Mouse (Mus musculus) adrenal gland, postnatal 14 days (tissue): Measurements from ENCODE around the gene Zfp941. TPM values are rescaled to one million over a fixed set of nuclear protein-coding genes. Genes with fewer than 3 reads are reported as not detected.
"Not testable (repeated sequence)": the region's sequence is repeated elsewhere in the genome, so short reads cannot be mapped to it uniquely, and the experiment has no call there.

ENCODE experiments used
- DNase-seq: peaks from one replicate; pipeline ENCODE4 v3.0.0; 2021; ENCODE audit warnings: mixed read lengths
- total RNA-seq: library from RNA; stranded (reverse); gene quantifications from 2 replicates; pipeline ENCODE4 v1.2.3, GENCODE M21; 2021

The Zfp941 gene
- total RNA-seq, 1 experiment from 2014 or later: 2.6 TPM

DNA sequence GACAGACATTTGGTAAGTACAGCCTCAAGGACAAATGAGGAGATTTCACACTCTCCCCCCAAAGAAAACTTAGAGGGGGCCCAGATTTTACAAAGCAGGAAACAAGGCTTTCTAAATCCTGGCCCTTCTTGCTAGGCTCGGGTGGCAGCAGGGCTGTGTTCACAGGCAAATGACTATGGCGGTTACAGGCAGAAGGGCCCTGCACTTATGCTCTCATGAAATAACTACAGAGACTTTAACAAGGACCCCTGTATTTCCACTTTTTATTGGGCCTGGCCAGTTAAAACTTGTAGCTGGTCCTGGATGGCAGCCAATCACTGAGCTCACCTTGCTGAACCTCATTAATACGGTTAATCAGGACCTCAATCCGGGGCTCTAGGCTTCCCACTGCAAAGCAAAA, 41.4 kb downstream of the Zfp941 start:
- DNase-seq: no peak

DNA sequence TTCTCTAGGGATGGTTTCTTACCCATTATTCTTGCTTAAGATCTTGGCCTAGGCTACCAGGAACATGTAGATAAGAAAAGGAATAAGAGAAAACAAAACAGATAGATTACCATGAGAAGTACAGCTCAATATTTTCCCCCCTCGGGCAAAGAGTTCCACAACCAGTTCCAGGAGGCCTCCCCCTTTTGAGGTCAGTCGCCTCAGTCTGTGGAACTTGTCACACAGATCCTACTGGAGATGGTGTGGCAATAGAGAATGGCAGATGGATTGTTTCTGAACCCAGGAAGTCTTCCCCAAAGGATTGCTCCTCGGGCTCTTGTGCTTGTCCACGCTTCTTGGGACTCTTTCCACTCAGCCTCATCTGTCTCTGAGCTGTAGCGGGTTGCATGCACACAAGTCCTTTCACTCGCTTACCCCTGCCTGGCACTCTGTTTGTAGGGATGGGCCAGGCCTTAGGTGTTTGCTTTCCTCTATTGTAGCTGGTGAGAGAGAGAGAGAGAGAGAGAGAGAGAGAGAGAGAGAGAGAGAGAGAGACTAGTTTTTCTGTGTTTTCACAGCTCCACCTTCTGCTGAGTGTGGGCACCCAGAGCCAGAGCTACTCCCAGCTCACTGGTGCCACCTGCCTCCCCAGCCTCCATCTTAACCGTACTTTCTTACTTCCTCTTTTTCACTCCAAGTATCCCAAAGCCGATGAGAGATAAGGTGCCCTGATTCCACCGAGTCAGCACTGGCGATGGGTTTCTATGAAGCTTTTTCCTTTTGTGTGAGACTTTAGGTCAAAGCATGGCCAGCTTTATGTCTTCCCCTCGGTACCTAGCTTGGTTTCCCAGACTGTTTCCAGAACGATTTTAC, 55.9 kb downstream of the Zfp941 start:
- no peak for DNase-seq

DNA sequence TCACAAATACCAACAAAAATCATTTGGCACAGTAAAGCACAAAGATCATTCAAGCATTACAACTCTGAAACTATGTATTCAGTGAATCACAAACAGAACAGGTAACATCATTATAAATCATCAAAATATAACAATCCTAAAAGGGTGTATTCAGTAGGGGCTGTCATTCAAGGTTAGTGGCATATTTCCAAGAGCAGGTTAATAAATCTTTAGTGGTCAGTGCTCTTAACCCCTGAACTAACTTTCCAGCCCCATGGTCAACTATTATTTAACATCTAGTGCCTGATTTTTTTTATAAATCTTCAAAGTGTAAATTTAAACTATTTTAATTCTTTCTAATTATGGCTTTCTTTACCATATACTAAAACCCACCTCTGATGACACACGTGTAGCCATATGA, 56.6 kb downstream of the Zfp941 start:
- not testable (repeated sequence) for DNase-seq

DNA sequence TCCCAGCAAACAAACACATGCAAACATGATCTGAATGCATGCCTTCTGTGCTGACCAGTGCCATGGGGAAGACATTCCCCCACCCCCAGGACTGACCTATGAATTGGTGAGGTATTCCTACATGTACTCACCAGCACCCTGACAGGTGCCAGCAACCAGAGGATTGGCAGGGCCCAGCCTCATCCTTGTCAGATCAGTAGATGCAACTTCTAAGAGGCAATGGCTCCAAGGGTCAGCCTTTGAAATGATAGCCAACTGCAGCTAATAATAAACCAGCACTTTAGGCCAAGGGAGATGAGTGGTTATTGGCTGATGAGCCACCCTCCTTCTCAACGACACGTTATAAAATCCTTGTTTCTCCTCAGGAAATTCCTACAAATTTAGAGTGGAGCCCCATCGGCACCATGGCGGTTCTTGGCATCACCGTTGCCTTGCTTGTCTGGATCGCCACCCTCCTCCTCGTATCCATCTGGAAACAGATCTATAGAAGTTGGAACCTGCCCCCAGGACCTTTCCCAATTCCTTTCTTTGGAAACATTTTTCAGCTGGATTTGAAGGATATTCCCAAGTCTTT, 58.4 kb downstream of the Zfp941 start, which contains the start of gene Cyp2e1:
Cyp2e1 (plus strand) TSS at position 293 of the 574 bp plus-strand sequence.
- DNase-seq: no peak

DNA sequence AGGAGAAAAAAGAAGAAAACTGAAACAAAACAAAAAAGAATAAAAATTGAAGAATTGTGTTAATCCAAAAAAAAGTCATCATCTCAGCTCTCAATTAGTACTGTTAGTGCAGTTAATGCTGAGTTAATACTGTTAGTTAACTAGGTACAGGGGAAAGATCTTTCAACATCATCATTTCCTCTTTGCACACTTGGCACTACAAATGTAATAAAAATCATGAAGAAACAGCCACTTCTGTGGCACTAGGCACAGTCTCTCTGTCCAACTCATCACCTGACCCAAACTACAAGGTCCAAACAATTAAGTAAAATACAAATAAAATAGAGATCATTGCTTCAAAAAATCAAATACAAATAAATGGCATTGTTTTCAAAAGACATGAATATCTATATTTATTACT, 61.3 kb downstream of the Zfp941 start:
- no peak for DNase-seq

Other genes starting within 250 kb of the Zfp941 start
- gene Olfr46, start 220.9 kb downstream of the Zfp941 start, total RNA-seq: not detected in 2 replicates
- gene Olfr61, start 193.2 kb downstream of the Zfp941 start, total RNA-seq: not detected in 2 replicates
- not detected in 2 replicates for gene Olfr53, start 175.7 kb downstream of the Zfp941 start, total RNA-seq
- gene Olfr539, start 162.2 kb downstream of the Zfp941 start, total RNA-seq: not detected in 2 replicates
- gene Olfr45, start 140.2 kb downstream of the Zfp941 start, total RNA-seq: not detected in 2 replicates
- gene Olfr541, start 124.9 kb downstream of the Zfp941 start, total RNA-seq: not detected in 2 replicates
- 83.0 and 573 TPM in 2 replicates for gene Cyp2e1, start 58.4 kb downstream of the Zfp941 start, total RNA-seq
- gene Syce1, start 34.3 kb downstream of the Zfp941 start, total RNA-seq: not detected in 2 replicates
- 1.4 and 31.0 TPM in 2 replicates for gene Urah, start 12.8 kb upstream of the Zfp941 start, total RNA-seq
- not detected in 2 replicates for gene Scgb1c1, start 23.4 kb upstream of the Zfp941 start, total RNA-seq
- gene Odf3, start 25.6 kb upstream of the Zfp941 start, total RNA-seq: not detected in 2 replicates
- gene Gm45785, start 34.2 kb upstream of the Zfp941 start, total RNA-seq: 0.89 TPM in 1 of 2 replicates, not detected in the other
- 44.8 and 61.1 TPM in 2 replicates for gene Ric8a, start 34.8 kb upstream of the Zfp941 start, total RNA-seq
- 27.4 and 32.1 TPM in 2 replicates for gene Bet1l, start 35.4 kb upstream of the Zfp941 start, total RNA-seq
- gene Psmd13, start 59.8 kb upstream of the Zfp941 start, total RNA-seq: 114 TPM in 2 replicates
- gene Sirt3, start 60.1 kb upstream of the Zfp941 start, total RNA-seq: 63.5 and 64.7 TPM in 2 replicates
- 3,010 and 3,145 TPM in 2 replicates for gene Cox8b, start 78.3 kb upstream of the Zfp941 start, total RNA-seq
- 1.5 and 6.6 TPM in 2 replicates for gene Nlrp6, start 98.7 kb upstream of the Zfp941 start, total RNA-seq
- gene Pgghg, start 119.2 kb upstream of the Zfp941 start, total RNA-seq: 26.9 and 28.9 TPM in 2 replicates
- 0.63 and 1.4 TPM in 2 replicates for gene Ifitm5, start 128.1 kb upstream of the Zfp941 start, total RNA-seq
- gene Gm45717, start 133.8 kb upstream of the Zfp941 start, total RNA-seq: 1.1 TPM in 1 of 2 replicates, not detected in the other
- 458 and 515 TPM in 2 replicates for gene Ifitm2, start 133.8 kb upstream of the Zfp941 start, total RNA-seq
- gene Ifitm1, start 145.0 kb upstream of the Zfp941 start, total RNA-seq: 7.3 and 13.5 TPM in 2 replicates
- 124 and 169 TPM in 2 replicates for gene Ifitm3, start 188.6 kb upstream of the Zfp941 start, total RNA-seq
- gene Ifitm6, start 195.7 kb upstream of the Zfp941 start, total RNA-seq: 0.89 and 1.4 TPM in 2 replicates
- gene Gm17387, start 207.0 kb upstream of the Zfp941 start, total RNA-seq: not detected in 2 replicates
- gene B4galnt4, start 238.9 kb upstream of the Zfp941 start, total RNA-seq: 1.4 and 2.7 TPM in 2 replicates